Mouse (Mus musculus): ENCODE measurements around the gene Dcaf7.
A peak's percentile ranks its signal among the peaks of the same experiment; 100 is the strongest.

Gene Dcaf7

DNA sequence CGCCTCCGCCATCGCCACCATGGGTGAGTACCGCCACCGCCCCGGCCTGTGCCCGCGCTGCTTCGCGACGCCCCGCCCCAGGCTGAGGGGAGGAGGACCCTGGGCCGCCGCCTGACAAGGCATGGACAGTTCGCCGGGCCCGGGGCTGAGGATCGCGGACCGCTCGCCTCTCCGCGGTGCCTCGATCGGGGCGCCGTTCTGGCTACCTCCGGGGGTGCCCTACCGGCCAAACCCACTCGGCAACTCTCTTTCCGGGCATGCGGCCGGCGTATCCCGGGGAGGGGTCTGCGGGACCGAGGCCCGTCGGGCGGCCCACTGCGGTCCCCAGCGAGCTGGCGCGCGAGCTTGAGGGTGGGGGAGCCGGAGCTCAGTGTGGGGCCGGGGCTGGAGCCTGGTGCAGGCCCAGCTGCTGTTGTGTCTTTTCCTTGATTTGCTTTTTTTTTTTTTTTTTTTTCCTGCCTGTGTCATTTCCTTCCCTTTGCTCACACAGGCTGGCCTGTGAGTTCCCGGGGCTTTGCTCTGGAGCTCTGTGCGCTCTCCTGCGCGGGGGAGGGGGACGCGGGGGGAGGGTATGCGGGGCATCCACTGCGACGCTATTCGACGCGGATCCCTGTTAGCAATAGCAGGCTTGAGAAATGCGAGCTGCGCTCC is 48.4 kb downstream of the Dcaf7 start:
- peak; percentile 54; the same call in 1 of the 2 replicates for ATAC-seq (ENCODE audit: insufficient number of reproducible peaks, low FRiP score, low TSS enrichment)

DNA sequence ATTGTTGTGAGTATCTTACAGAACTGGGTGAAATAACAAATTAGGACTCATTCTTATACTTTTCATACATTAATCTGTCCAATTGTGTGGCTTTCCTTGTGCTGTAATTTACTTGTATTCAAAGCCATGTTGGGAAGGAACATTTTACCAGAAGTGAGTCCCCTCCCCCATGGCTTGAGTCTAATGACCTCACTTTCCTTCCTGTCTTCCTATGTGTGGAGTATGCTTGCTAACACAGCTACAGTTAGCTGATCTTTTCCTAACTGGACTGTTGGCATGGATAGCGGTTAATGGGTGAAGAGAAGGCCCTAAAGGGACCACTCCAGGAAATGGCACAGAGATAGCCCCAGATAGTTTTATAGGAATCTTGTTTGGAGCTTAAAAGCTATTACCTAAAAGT is 61.6 kb downstream of the Dcaf7 start:
- no peak for ATAC-seq (ENCODE audit: insufficient number of reproducible peaks, low FRiP score, low TSS enrichment)

DNA sequence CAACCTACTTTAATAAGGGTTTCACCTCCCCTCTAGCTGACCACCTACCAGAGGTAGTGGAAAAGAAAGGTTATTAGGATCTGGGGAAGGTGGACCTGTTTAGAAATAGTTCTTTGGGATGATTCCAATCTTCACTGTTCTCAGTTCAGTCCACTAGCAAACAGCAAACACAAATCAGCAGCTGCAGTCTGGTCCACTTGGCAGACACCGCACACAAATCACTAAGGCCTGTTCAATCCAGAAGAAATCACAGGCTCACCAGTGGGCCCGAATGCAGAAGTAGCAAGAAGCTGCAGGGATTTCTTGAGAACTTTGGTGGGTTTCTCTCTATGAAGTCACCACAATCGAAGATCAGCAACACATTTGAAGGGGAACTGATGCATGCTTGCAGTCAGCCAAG is 66.2 kb downstream of the Dcaf7 start:
- no peak for ATAC-seq (ENCODE audit: insufficient number of reproducible peaks, low FRiP score, low TSS enrichment)

DNA sequence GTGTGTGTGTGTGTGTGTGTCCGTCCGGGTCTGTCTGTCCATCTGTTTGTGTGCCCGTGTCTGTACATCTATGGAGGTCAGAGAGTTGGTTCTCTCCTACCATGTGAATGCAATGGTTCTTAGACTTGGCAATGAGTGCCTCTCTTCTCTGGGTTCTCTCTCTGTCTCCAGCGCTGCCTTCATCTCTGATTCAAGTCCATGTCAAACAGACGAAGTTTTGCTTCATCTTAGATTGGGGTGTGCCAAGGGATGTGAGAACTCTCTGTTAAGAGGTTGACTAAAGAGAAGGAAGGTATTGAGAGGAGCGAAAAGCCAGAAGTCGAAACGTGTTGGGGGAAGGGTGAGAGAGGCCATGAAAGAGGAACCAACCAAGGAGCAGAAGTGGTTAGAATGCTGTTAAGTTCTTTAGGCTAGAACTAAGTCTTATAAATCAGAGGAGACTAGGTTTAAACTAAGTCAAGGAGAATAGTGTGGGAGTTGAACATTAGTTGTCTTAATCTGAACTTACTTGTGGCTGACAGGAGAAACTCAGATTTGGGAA is 69.4 kb downstream of the Dcaf7 start:
- ATAC-seq (ENCODE audit: insufficient number of reproducible peaks, low FRiP score, low TSS enrichment) = no peak
